Mouse (Mus musculus): Measurements from ENCODE around the gene Cebpz. TPM values are rescaled to one million over a fixed set of nuclear protein-coding genes. Genes with fewer than 3 reads are reported as not detected.

The Cebpz gene
- polyA plus RNA-seq, 2 experiments, result 24.3 to 59.5 TPM

GRCm38 (mm10) chr17:78964387-78964786 lies 27.5 kb upstream of the Cebpz start:
- DNase-seq (ENCODE audit: low spot score) (no peak), ATAC-seq (ENCODE audit: low FRiP score, low read depth) (no peak)
- Histone ChIP-seq H3K4me3 (replicated peaks; ENCODE audit: low read length) (no peak overlapping the region), H3K9ac (ENCODE audit: low read depth, low read length, severe bottlenecking) (no peak overlapping the region), H3K36me3 (ENCODE audit: control insufficient read depth, insufficient read depth, low read length) (peaks cover 76% of the 10 kb centered on the region), H3K27ac (replicated peaks; ENCODE audit: low read depth, low read length) (no peak overlapping the region), H3K27me3 (ENCODE audit: control insufficient read depth, insufficient read depth, low read length) (no peaks in the 10 kb centered on the region), H3K9me3 (ENCODE audit: control insufficient read depth, low read length) (no peaks in the 10 kb centered on the region), H3K4me2 (replicated peaks; ENCODE audit: low read depth, low read length, severe bottlenecking) (no peak overlapping the region), H3K4me1 (ENCODE audit: control insufficient read depth, insufficient read depth, low read length) (no peaks in the 10 kb centered on the region)
- no peak for TF ChIP-seq POLR2A (IDR thresholded peaks at IDR 0.05; ENCODE audit: borderline replicate concordance, extremely low read depth, insufficient read depth, insufficient read length)
- WGBS, result 98% methylated on average over 1 of the region's 1 CpGs

GRCm38 (mm10) chr17:78959473-78959872 lies 22.6 kb upstream of the Cebpz start:
- ATAC-seq (ENCODE audit: low FRiP score, low read depth), result no peak
- TF ChIP-seq POLR2A (IDR thresholded peaks at IDR 0.05; ENCODE audit: borderline replicate concordance, extremely low read depth, insufficient read depth, insufficient read length), result no peak

GRCm38 (mm10) chr17:78953240-78953639 lies 16.4 kb upstream of the Cebpz start:
- ATAC-seq (ENCODE audit: low FRiP score, low read depth), result no peak
- TF ChIP-seq POLR2A (IDR thresholded peaks at IDR 0.05; ENCODE audit: borderline replicate concordance, extremely low read depth, insufficient read depth, insufficient read length), result no peak
- WGBS, result 83% methylated on average over 8 of the region's 8 CpGs
- H3K36me3 ChIP-seq (ENCODE audit: control insufficient read depth, insufficient read depth, low read length), result peaks cover 81% of the 10 kb centered on the region
- H3K4me1 ChIP-seq (ENCODE audit: control insufficient read depth, insufficient read depth, low read length), result no peaks in the 10 kb centered on the region
- H3K27ac ChIP-seq (replicated peaks; ENCODE audit: low read depth, low read length), result no peak overlapping the region
- no peaks in the 10 kb centered on the region for H3K9me3 ChIP-seq (ENCODE audit: control insufficient read depth, low read length)
- no peak overlapping the region for H3K4me3 ChIP-seq (replicated peaks; ENCODE audit: low read length)
- DNase-seq (ENCODE audit: low spot score), result peak; percentile 11
- no peak overlapping the region for H3K9ac ChIP-seq (ENCODE audit: low read depth, low read length, severe bottlenecking)
- H3K27me3 ChIP-seq (ENCODE audit: control insufficient read depth, insufficient read depth, low read length), result no peaks in the 10 kb centered on the region
- no peak overlapping the region for H3K4me2 ChIP-seq (replicated peaks; ENCODE audit: low read depth, low read length, severe bottlenecking)

More at GRCm38 (mm10) chr17:78959473-78959872, 22.6 kb upstream of the Cebpz start:
- Histone ChIP-seq H3K4me3 (replicated peaks; ENCODE audit: low read length) (no peak overlapping the region), H3K4me1 (ENCODE audit: control insufficient read depth, insufficient read depth, low read length) (no peaks in the 10 kb centered on the region), H3K9me3 (ENCODE audit: control insufficient read depth, low read length) (no peaks in the 10 kb centered on the region), H3K27me3 (ENCODE audit: control insufficient read depth, insufficient read depth, low read length) (no peaks in the 10 kb centered on the region), H3K27ac (replicated peaks; ENCODE audit: low read depth, low read length) (no peak overlapping the region), H3K4me2 (replicated peaks; ENCODE audit: low read depth, low read length, severe bottlenecking) (no peak overlapping the region), H3K36me3 (ENCODE audit: control insufficient read depth, insufficient read depth, low read length) (peaks cover 86% of the 10 kb centered on the region), H3K9ac (ENCODE audit: low read depth, low read length, severe bottlenecking) (no peak overlapping the region)
- DNase-seq (ENCODE audit: low spot score), result no peak
- WGBS, result 70% methylated on average over 6 of the region's 6 CpGs

DNA sequence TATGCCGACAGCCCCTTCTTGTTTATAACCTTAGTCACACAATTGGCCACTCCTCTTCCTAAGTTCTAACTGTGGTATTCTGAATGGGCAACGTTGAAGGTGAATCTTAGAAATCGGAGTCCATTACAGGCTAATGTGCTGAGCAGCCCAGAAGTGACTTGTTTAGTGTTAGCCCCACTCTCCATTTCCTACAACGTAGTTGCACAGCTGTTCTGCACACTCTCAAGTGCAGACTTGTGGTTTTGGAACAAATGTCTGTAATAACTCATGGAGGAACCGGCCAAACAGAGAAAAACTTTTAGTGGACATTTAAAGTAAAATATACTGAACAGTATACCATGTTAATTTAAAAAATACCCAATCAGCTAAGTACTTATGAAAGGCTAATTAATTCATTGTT lies 15.2 kb upstream of the Cebpz start:
- DNase-seq (ENCODE audit: low spot score), result no peak
- ATAC-seq (ENCODE audit: low FRiP score, low read depth), result no peak
- H3K4me3 ChIP-seq (replicated peaks; ENCODE audit: low read length), result no peak overlapping the region
- TF ChIP-seq POLR2A (IDR thresholded peaks at IDR 0.05; ENCODE audit: borderline replicate concordance, extremely low read depth, insufficient read depth, insufficient read length), result no peak
- no peak overlapping the region for H3K27ac ChIP-seq (replicated peaks; ENCODE audit: low read depth, low read length)
- no peaks in the 10 kb centered on the region for H3K27me3 ChIP-seq (ENCODE audit: control insufficient read depth, insufficient read depth, low read length)
- no peaks in the 10 kb centered on the region for H3K9me3 ChIP-seq (ENCODE audit: control insufficient read depth, low read length)
- no peaks in the 10 kb centered on the region for H3K4me1 ChIP-seq (ENCODE audit: control insufficient read depth, insufficient read depth, low read length)
- H3K9ac ChIP-seq (ENCODE audit: low read depth, low read length, severe bottlenecking), result no peak overlapping the region
- H3K4me2 ChIP-seq (replicated peaks; ENCODE audit: low read depth, low read length, severe bottlenecking), result no peak overlapping the region
- WGBS, result 92% methylated on average over 5 of the region's 5 CpGs
- peaks cover 82% of the 10 kb centered on the region for H3K36me3 ChIP-seq (ENCODE audit: control insufficient read depth, insufficient read depth, low read length)

GRCm38 (mm10) chr17:78951225-78951624 lies 14.4 kb upstream of the Cebpz start:
- Histone ChIP-seq H3K9ac (ENCODE audit: low read depth, low read length, severe bottlenecking) (no peak overlapping the region), H3K4me3 (replicated peaks; ENCODE audit: low read length) (no peak overlapping the region), H3K27me3 (ENCODE audit: control insufficient read depth, insufficient read depth, low read length) (no peaks in the 10 kb centered on the region), H3K9me3 (ENCODE audit: control insufficient read depth, low read length) (no peaks in the 10 kb centered on the region), H3K27ac (replicated peaks; ENCODE audit: low read depth, low read length) (no peak overlapping the region), H3K36me3 (ENCODE audit: control insufficient read depth, insufficient read depth, low read length) (peaks cover 83% of the 10 kb centered on the region), H3K4me2 (replicated peaks; ENCODE audit: low read depth, low read length, severe bottlenecking) (no peak overlapping the region), H3K4me1 (ENCODE audit: control insufficient read depth, insufficient read depth, low read length) (no peaks in the 10 kb centered on the region)
- DNase-seq (ENCODE audit: low spot score), result no peak
- no peak for TF ChIP-seq POLR2A (IDR thresholded peaks at IDR 0.05; ENCODE audit: borderline replicate concordance, extremely low read depth, insufficient read depth, insufficient read length)
- 86% methylated on average over 5 of the region's 5 CpGs for WGBS
- no peak for ATAC-seq (ENCODE audit: low FRiP score, low read depth)

GRCm38 (mm10) chr17:78942579-78942978 lies 5.7 kb upstream of the Cebpz start:
- Histone ChIP-seq H3K9ac (ENCODE audit: low read depth, low read length, severe bottlenecking) (no peak overlapping the region), H3K27me3 (ENCODE audit: control insufficient read depth, insufficient read depth, low read length) (no peaks in the 10 kb centered on the region), H3K9me3 (ENCODE audit: control insufficient read depth, low read length) (no peaks in the 10 kb centered on the region), H3K4me2 (replicated peaks; ENCODE audit: low read depth, low read length, severe bottlenecking) (no peak overlapping the region), H3K27ac (replicated peaks; ENCODE audit: low read depth, low read length) (no peak overlapping the region), H3K4me1 (ENCODE audit: control insufficient read depth, insufficient read depth, low read length) (peaks cover 2% of the 10 kb centered on the region), H3K4me3 (replicated peaks; ENCODE audit: low read length) (no peak overlapping the region), H3K36me3 (ENCODE audit: control insufficient read depth, insufficient read depth, low read length) (peaks cover 33% of the 10 kb centered on the region)
- no peak for ATAC-seq (ENCODE audit: low FRiP score, low read depth)
- TF ChIP-seq POLR2A (IDR thresholded peaks at IDR 0.05; ENCODE audit: borderline replicate concordance, extremely low read depth, insufficient read depth, insufficient read length), result no peak
- DNase-seq (ENCODE audit: low spot score), result no peak
- 65% methylated on average over 11 of the region's 11 CpGs for WGBS

All from limb, embryonic 14.5 days (tissue).